Mouse (Mus musculus) thymus, adult 2 months (tissue): ENCODE measurements around the gene Dennd4a. TPM values are rescaled to one million over a fixed set of nuclear protein-coding genes. Genes with fewer than 3 reads are reported as not detected.

ENCODE experiments used
- DNase-seq: peaks from one replicate; pipeline ENCODE4 v3.0.0; 2021
- H3K27ac ChIP-seq: fragments of 200-500 bp; 2 replicates; pipeline ENCODE4 v1.5.1; 2012; ENCODE audit warnings: low read length, control low read depth; ENCODE audit not compliant: control insufficient read depth, insufficient read depth
- H3K27me3 ChIP-seq: fragments of 200-500 bp; 2 replicates; pipeline ENCODE4 v1.6.1; 2012; ENCODE audit warnings: mild to moderate bottlenecking, low read length, moderate library complexity, mixed read lengths; ENCODE audit not compliant: control insufficient read depth, insufficient read depth
- H3K36me3 ChIP-seq: fragments of 200-500 bp; 2 replicates; pipeline ENCODE4 v1.6.1; 2012; ENCODE audit warnings: mild to moderate bottlenecking, low read length, moderate library complexity; ENCODE audit not compliant: control insufficient read depth, insufficient read depth
- H3K4me1 ChIP-seq: fragments of 200-500 bp; replicated peaks from 2 replicates; pipeline ENCODE4 v1.6.1; 2012; ENCODE audit warnings: low read length; ENCODE audit not compliant: control insufficient read depth, insufficient read depth
- H3K4me3 ChIP-seq: fragments of 200-500 bp; 2 replicates; pipeline ENCODE4 v1.5.1; 2012; ENCODE audit warnings: mild to moderate bottlenecking, low read length, control low read depth, moderate library complexity; ENCODE audit not compliant: control insufficient read depth, insufficient read depth
- CTCF ChIP-seq: fragments of 200-500 bp; IDR thresholded peaks from 2 replicates; pipeline ENCODE4 v1.5.1; 2012; ENCODE audit warnings: mild to moderate bottlenecking, control low read depth, low read length, moderate library complexity, borderline replicate concordance; ENCODE audit not compliant: control insufficient read depth, poor library complexity, insufficient read depth; ENCODE audit errors: extremely low read depth
- POLR2A ChIP-seq: fragments of 200-500 bp; IDR thresholded peaks from 2 replicates; pipeline ENCODE4 v1.6.1; 2012; ENCODE audit warnings: mild to moderate bottlenecking, low read length, control low read depth, moderate library complexity; ENCODE audit not compliant: control insufficient read depth, poor library complexity, insufficient read depth; ENCODE audit errors: extremely low read depth
- WGBS: fragments of 180-500 bp; shearing (Covaris S2); methylation state at CpG from one replicate; pipeline ENCODE4 v1.1.7; 2018; 5-methylcytosine and 5-hydroxymethylcytosine counted together
- polyA plus RNA-seq: library from polyadenylated mRNA; depleted of rRNA; stranded (reverse); fragments of >200 nt; gene quantifications from 2 replicates; pipeline ENCODE4 v1.2.3, GENCODE M21; 2012

Gene Dennd4a
- polyA plus RNA-seq, 1 experiment: 12.3 TPM

GRCm38 (mm10) chr9:64770411-64770849 is 40.7 kb upstream of the Dennd4a start:
- no peak overlapping the region for H3K4me3 ChIP-seq
- no peaks in the 10 kb centered on the region for H3K27me3 ChIP-seq
- no peak for DNase-seq
- no peaks in the 10 kb centered on the region for H3K36me3 ChIP-seq
- H3K27ac ChIP-seq: no peak overlapping the region
- H3K4me1 ChIP-seq: no peaks in the 10 kb centered on the region; the same call in 1 of the 2 replicates
- WGBS: 93% methylated on average over 5 of the region's 5 CpGs
- TF ChIP-seq POLR2A: no peak
- no peak for TF ChIP-seq CTCF

- Histone ChIP-seq H3K4me1 (no peaks in the 10 kb centered on the region; the same call in 1 of the 2 replicates), H3K36me3 (no peaks in the 10 kb centered on the region), H3K4me3 (no peak overlapping the region), H3K27me3 (no peaks in the 10 kb centered on the region), H3K27ac (no peak overlapping the region)
- no peak for DNase-seq
- WGBS: 9% methylated on average over 5 of the region's 5 CpGs
- TF ChIP-seq POLR2A (no peak), CTCF (no peak)
Measured at GRCm38 (mm10) chr9:64771236-64771635, 39.9 kb upstream of the Dennd4a start.

GRCm38 (mm10) chr9:64773254-64773653 is 37.9 kb upstream of the Dennd4a start:
- WGBS: 95% methylated on average over 8 of the region's 8 CpGs

GRCm38 (mm10) chr9:64773936-64774335 is 37.2 kb upstream of the Dennd4a start:
- no peaks in the 10 kb centered on the region; the same call in 1 of the 2 replicates for H3K4me1 ChIP-seq
- no peak overlapping the region for H3K4me3 ChIP-seq
- 30% methylated on average over 4 of the region's 4 CpGs for WGBS
- H3K27me3 ChIP-seq: no peaks in the 10 kb centered on the region
- no peaks in the 10 kb centered on the region for H3K36me3 ChIP-seq
- no peak overlapping the region for H3K27ac ChIP-seq
- TF ChIP-seq POLR2A (no peak), CTCF (no peak)
- no peak for DNase-seq

More at GRCm38 (mm10) chr9:64773254-64773653, 37.9 kb upstream of the Dennd4a start:
- no peaks in the 10 kb centered on the region; the same call in 1 of the 2 replicates for H3K4me1 ChIP-seq
- no peaks in the 10 kb centered on the region for H3K27me3 ChIP-seq
- DNase-seq: no peak
- no peak overlapping the region for H3K27ac ChIP-seq
- no peak overlapping the region for H3K4me3 ChIP-seq
- TF ChIP-seq POLR2A (no peak), CTCF (no peak)
- no peaks in the 10 kb centered on the region for H3K36me3 ChIP-seq

GRCm38 (mm10) chr9:64774411-64774811 is 36.7 kb upstream of the Dennd4a start:
- Histone ChIP-seq H3K27me3 (no peaks in the 10 kb centered on the region), H3K36me3 (no peaks in the 10 kb centered on the region), H3K4me3 (no peak overlapping the region), H3K4me1 (no peaks in the 10 kb centered on the region; the same call in 1 of the 2 replicates), H3K27ac (no peak overlapping the region)
- no peak for TF ChIP-seq POLR2A
- no peak for TF ChIP-seq CTCF
- WGBS: 88% methylated on average over 5 of the region's 5 CpGs
- no peak for DNase-seq

DNA sequence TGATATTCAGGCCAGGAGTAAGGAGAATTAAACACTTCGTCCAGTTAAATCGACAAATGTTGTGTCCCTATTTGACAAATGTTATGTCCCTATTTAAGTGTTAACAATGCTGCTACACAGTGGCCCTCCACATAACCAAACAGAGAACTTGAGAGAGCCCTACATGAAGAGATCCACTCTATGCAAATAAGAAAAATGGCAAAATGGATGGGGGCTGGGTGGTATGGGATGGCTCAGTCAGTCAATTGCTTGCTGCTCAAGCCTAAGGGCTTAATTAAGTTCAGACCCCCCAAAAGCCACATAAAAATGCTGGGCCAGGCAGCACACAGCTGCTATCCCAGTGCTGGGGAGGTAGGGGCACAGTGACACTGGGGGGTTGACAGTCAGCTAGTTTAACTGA is 36.3 kb upstream of the Dennd4a start:
- WGBS: 98% methylated on average over 2 of the region's 2 CpGs
- H3K4me1 ChIP-seq: no peaks in the 10 kb centered on the region; the same call in 1 of the 2 replicates
- no peak overlapping the region for H3K27ac ChIP-seq

GRCm38 (mm10) chr9:64775491-64775890 is 35.6 kb upstream of the Dennd4a start:
- Histone ChIP-seq H3K36me3 (no peaks in the 10 kb centered on the region), H3K4me3 (no peak overlapping the region), H3K27ac (no peak overlapping the region), H3K4me1 (no peaks in the 10 kb centered on the region; the same call in 1 of the 2 replicates), H3K27me3 (no peaks in the 10 kb centered on the region)
- TF ChIP-seq POLR2A: no peak
- TF ChIP-seq CTCF: no peak
- WGBS: 78% methylated on average over 4 of the region's 4 CpGs
- DNase-seq: no peak

More for the DNA sequence above, 36.3 kb upstream of the Dennd4a start:
- no peaks in the 10 kb centered on the region for H3K27me3 ChIP-seq
- DNase-seq: no peak
- no peaks in the 10 kb centered on the region for H3K36me3 ChIP-seq
- no peak for TF ChIP-seq POLR2A
- TF ChIP-seq CTCF: no peak
- no peak overlapping the region for H3K4me3 ChIP-seq
